Mouse (Mus musculus): ENCODE data around the gene Kdm4a.

DNA sequence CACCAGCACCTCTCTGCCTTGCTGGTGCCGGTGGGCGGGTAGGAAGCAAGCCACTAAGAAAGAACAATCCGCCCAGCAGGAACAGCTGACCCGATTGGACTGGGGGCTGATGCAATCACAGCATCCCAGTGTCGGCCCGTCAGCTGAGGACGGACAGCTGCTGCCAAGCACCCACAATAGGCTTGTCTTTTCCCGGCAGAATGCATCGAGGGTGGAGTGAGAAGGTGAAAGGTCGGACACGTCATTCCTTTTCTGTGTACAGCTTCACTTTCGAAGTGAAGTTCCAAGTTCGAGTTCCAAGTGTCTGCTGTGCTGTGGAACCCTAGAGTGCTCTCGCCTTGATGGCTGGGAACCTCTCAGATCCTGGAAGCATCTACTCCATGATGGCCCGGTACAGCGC is 42.0 kb downstream of the Kdm4a start:
- TF ChIP-seq TAL1 (IDR thresholded peaks at IDR 0.05; ENCODE audit: low read length), result no peak
- no peak for TF ChIP-seq GATA1 (IDR thresholded peaks at IDR 0.05; ENCODE audit: low read length)

Data from erythroblast, embryonic 14.5 days (primary cell).